Mouse (Mus musculus) heart, postnatal 0 days (tissue): ENCODE measurements around the gene Supt3. TPM values are rescaled to one million over a fixed set of nuclear protein-coding genes. Genes with fewer than 3 reads are reported as not detected.

ENCODE experiments used
- ATAC-seq: fragments of 200-750 bp; cut with Nextera tagmentation; 2 replicates; pipeline ENCODE4 v1.8.0; 2017; ENCODE audit warnings: low read depth, moderate number of reproducible peaks, moderate library complexity; ENCODE audit not compliant: insufficient read depth
- DNase-seq: peaks from one replicate; pipeline ENCODE4 v3.0.0-alpha.2; 2016; ENCODE audit warnings: low spot score
- H3K27ac ChIP-seq: fragments of 300-500 bp; sonication (generic); 2 replicates; pipeline ENCODE4 v1.5.1; 2014; ENCODE audit warnings: low read depth, mild to moderate bottlenecking
- H3K27me3 ChIP-seq: fragments of 300-500 bp; sonication (generic); 2 replicates; pipeline ENCODE4 v1.6.1; 2014; ENCODE audit warnings: low read length, mixed read lengths; ENCODE audit not compliant: control insufficient read depth, insufficient read depth
- H3K36me3 ChIP-seq: fragments of 300-500 bp; sonication (generic); replicated peaks from 2 replicates; pipeline ENCODE4 v1.6.1; 2014; ENCODE audit warnings: low read length, mixed read lengths; ENCODE audit not compliant: control insufficient read depth, insufficient read depth
- H3K4me1 ChIP-seq: fragments of 300-500 bp; sonication (generic); 2 replicates; pipeline ENCODE4 v1.6.1; 2014; ENCODE audit warnings: antibody characterized with exemption; ENCODE audit not compliant: control insufficient read depth, insufficient read depth
- H3K4me2 ChIP-seq: fragments of 300-500 bp; sonication (generic); 2 replicates; pipeline ENCODE4 v1.6.1; 2014; ENCODE audit warnings: low read depth, mild to moderate bottlenecking, low read length, moderate library complexity
- H3K4me3 ChIP-seq: fragments of 300-500 bp; sonication (generic); 2 replicates; pipeline ENCODE4 v1.5.1; 2014; ENCODE audit warnings: low read depth, low read length
- H3K9ac ChIP-seq: fragments of 300-500 bp; sonication (generic); replicated peaks from 2 replicates; pipeline ENCODE4 v1.6.1; 2014; ENCODE audit warnings: low read depth, low read length, mixed read lengths
- H3K9me3 ChIP-seq: fragments of 300-500 bp; sonication (generic); replicated peaks from 2 replicates; pipeline ENCODE4 v1.6.1; 2016; ENCODE audit warnings: low read length; ENCODE audit not compliant: control insufficient read depth
- CTCF ChIP-seq: IDR thresholded peaks from 2 replicates; pipeline ENCODE4 v1.5.1; 2016; ENCODE audit warnings: antibody characterized with exemption, control low read depth, low read depth
- EP300 ChIP-seq: IDR thresholded peaks from 2 replicates; pipeline ENCODE4 v1.6.1; 2016; ENCODE audit warnings: antibody characterized with exemption, low read depth
- WGBS: fragments of 180-500 bp; shearing (Covaris S2); extraction: QIAGEN DNeasy Blood & Tissue Kit; methylation state at CpG from one replicate; pipeline ENCODE4 v1.1.7; 2014; 5-methylcytosine and 5-hydroxymethylcytosine counted together
- polyA plus RNA-seq: library from polyadenylated mRNA; unstranded; fragments of >200 nt; fragmentation: Nextera tagmentation; extraction: Ambion mirVana; gene quantifications from 2 replicates; pipeline ENCODE4 v1.2.1, GENCODE M21; 2015
- total RNA-seq: library from RNA; depleted of rRNA; stranded (reverse); fragments of >200 nt; gene quantifications from 2 replicates; pipeline ENCODE4 v1.2.3, GENCODE M21; 2014; ENCODE audit warnings: low replicate concordance; rRNA removed

Gene Supt3
- total and polyA plus RNA-seq, 2 experiments from 2014 or later = 4.3 to 19.5 TPM

GRCm38 (mm10) chr17:45160651-45161050, 383.7 kb downstream of the Supt3 start:
- no peak for TF ChIP-seq EP300
- 0 out of 2 replicates have a peak, but pooled peaks have one; percentile 12 for TF ChIP-seq CTCF
- H3K9ac ChIP-seq = no peak overlapping the region
- H3K36me3 ChIP-seq = no peaks in the 10 kb centered on the region
- H3K4me1 ChIP-seq = 0 out of 2 replicates have a peak, but pooled peaks cover 2% of the 10 kb centered on the region
- no peak for DNase-seq
- no peak for ATAC-seq
- 84% methylated on average over 6 of the region's 6 CpGs for WGBS
- H3K9me3 ChIP-seq = no peaks in the 10 kb centered on the region
- no peak overlapping the region for H3K4me3 ChIP-seq
- H3K27me3 ChIP-seq = no peaks in the 10 kb centered on the region
- H3K4me2 ChIP-seq = no peak overlapping the region
- no peak overlapping the region for H3K27ac ChIP-seq

- TF ChIP-seq CTCF (no peak), EP300 (no peak)
- H3K36me3 ChIP-seq = no peaks in the 10 kb centered on the region
- H3K4me3 ChIP-seq = no peak overlapping the region
- H3K9ac ChIP-seq = no peak overlapping the region
- no peak overlapping the region for H3K4me2 ChIP-seq
- H3K27me3 ChIP-seq = no peaks in the 10 kb centered on the region
- DNase-seq = peak; percentile 11
- no peaks in the 10 kb centered on the region for H3K4me1 ChIP-seq
- no peak overlapping the region for H3K27ac ChIP-seq
- ATAC-seq = no peak
- WGBS = 7% methylated on average over 4 of the region's 4 CpGs
- no peaks in the 10 kb centered on the region for H3K9me3 ChIP-seq
These were observed 388.8 kb downstream of the Supt3 start for GRCm38 (mm10) chr17:45165741-45166140.

Other genes with a start within 250 kb of the Supt3 start
- gene Runx2, start 37.6 kb downstream of the Supt3 start, total RNA-seq = 0.08 TPM in 1 of 2 replicates, not detected in the other
- gene Runx2, start 37.6 kb downstream of the Supt3 start, polyA plus RNA-seq = 0.04 and 0.10 TPM in 2 replicates